Mouse (Mus musculus) thymus, postnatal 14 days (tissue): ENCODE measurements around the gene Faap100.
A peak's percentile ranks its signal among the peaks of the same experiment; 100 is the strongest.
"Not testable (repeated sequence)": the region's sequence is repeated elsewhere in the genome, so short reads cannot be mapped to it uniquely, and the experiment has no call there.

Experiments
- DNase-seq: peaks from one replicate; pipeline ENCODE4 v3.0.0; 2021

The Faap100 gene

GRCm38 (mm10) chr11:120378611-120379540, at the start of gene Faap100:
TSS of gene Faap100 (minus strand) at chr11:120378764.
- peak; percentile 92 for DNase-seq

GRCm38 (mm10) chr11:120426727-120427126, 48.2 kb upstream of the Faap100 start:
- DNase-seq: no peak

- DNase-seq: peak; percentile 55
Observed at GRCm38 (mm10) chr11:120423569-120424295, 45.2 kb upstream of the Faap100 start.

GRCm38 (mm10) chr11:120422651-120423568, 44.3 kb upstream of the Faap100 start:
- DNase-seq: no peak

GRCm38 (mm10) chr11:120418592-120418991, 40.0 kb upstream of the Faap100 start:
- DNase-seq: no peak

GRCm38 (mm10) chr11:120417852-120418251, 39.3 kb upstream of the Faap100 start:
- no peak for DNase-seq

- not testable (repeated sequence) for DNase-seq
Observed at GRCm38 (mm10) chr11:120413621-120414020, 35.1 kb upstream of the Faap100 start.

- no peak for DNase-seq
Observed at GRCm38 (mm10) chr11:120406445-120406844, 27.9 kb upstream of the Faap100 start.

GRCm38 (mm10) chr11:120405867-120406266, 27.3 kb upstream of the Faap100 start:
- DNase-seq: no peak

GRCm38 (mm10) chr11:120404814-120405213, 26.2 kb upstream of the Faap100 start:
- no peak for DNase-seq

- no peak for DNase-seq
Observed at GRCm38 (mm10) chr11:120399319-120399718, 20.8 kb upstream of the Faap100 start.

GRCm38 (mm10) chr11:120397602-120398001, 19.0 kb upstream of the Faap100 start:
- DNase-seq: no peak

GRCm38 (mm10) chr11:120395661-120396060, 17.1 kb upstream of the Faap100 start:
- DNase-seq: no peak

- DNase-seq: no peak
Observed at GRCm38 (mm10) chr11:120388580-120388979, 10.0 kb upstream of the Faap100 start.

- DNase-seq: no peak
Observed at GRCm38 (mm10) chr11:120387157-120387556, 8.6 kb upstream of the Faap100 start.

- DNase-seq: no peak
Observed at GRCm38 (mm10) chr11:120386632-120387031, 8.1 kb upstream of the Faap100 start.

GRCm38 (mm10) chr11:120382509-120382908, 3.9 kb upstream of the Faap100 start:
- DNase-seq: no peak

- DNase-seq: no peak
Observed at GRCm38 (mm10) chr11:120381157-120381556, 2.6 kb upstream of the Faap100 start.

GRCm38 (mm10) chr11:120380271-120380670, 1.7 kb upstream of the Faap100 start:
- DNase-seq: no peak

- no peak for DNase-seq
Observed at GRCm38 (mm10) chr11:120378031-120378610, 443 bp downstream of the Faap100 start.

GRCm38 (mm10) chr11:120377337-120377736, 1.2 kb downstream of the Faap100 start:
- no peak for DNase-seq
